Mouse (Mus musculus) hindbrain, embryonic 13.5 days (tissue): ENCODE data around the gene Lrrc49. TPM values are rescaled to one million over a fixed set of nuclear protein-coding genes. Genes with fewer than 3 reads are reported as not detected.
A peak's percentile ranks its signal among the peaks of the same experiment; 100 is the strongest.

Source experiments
- ATAC-seq: fragments of 200-750 bp; cut with Nextera tagmentation; 2 replicates; pipeline ENCODE4 v1.8.0; 2017; ENCODE audit warnings: moderate TSS enrichment; ENCODE audit not compliant: low FRiP score
- H3K27ac ChIP-seq: fragments of 300-500 bp; sonication (generic); 2 replicates; pipeline ENCODE4 v1.5.1; 2015; ENCODE audit warnings: inconsistent platforms, mild to moderate bottlenecking, moderate library complexity
- H3K27me3 ChIP-seq: fragments of 300-500 bp; sonication (generic); 2 replicates; pipeline ENCODE4 v1.6.1; 2015; ENCODE audit warnings: mild to moderate bottlenecking, inconsistent platforms
- H3K36me3 ChIP-seq: fragments of 300-500 bp; sonication (generic); 2 replicates; pipeline ENCODE4 v1.6.1; 2015; ENCODE audit warnings: mild to moderate bottlenecking, inconsistent platforms
- H3K4me1 ChIP-seq: fragments of 300-500 bp; sonication (generic); replicated peaks from 2 replicates; pipeline ENCODE4 v1.6.1; 2015; ENCODE audit warnings: inconsistent platforms
- H3K4me2 ChIP-seq: fragments of 300-500 bp; sonication (generic); 2 replicates; pipeline ENCODE4 v1.6.1; 2015; ENCODE audit warnings: inconsistent platforms, mild to moderate bottlenecking, moderate library complexity
- H3K4me3 ChIP-seq: fragments of 300-500 bp; sonication (generic); 2 replicates; pipeline ENCODE4 v1.5.1; 2015; ENCODE audit warnings: mild to moderate bottlenecking, inconsistent platforms
- H3K9ac ChIP-seq: fragments of 300-500 bp; sonication (generic); 2 replicates; pipeline ENCODE4 v1.6.1; 2015; ENCODE audit warnings: mild to moderate bottlenecking, inconsistent platforms
- H3K9me3 ChIP-seq: fragments of 300-500 bp; sonication (generic); 2 replicates; pipeline ENCODE4 v1.6.1; 2016; ENCODE audit warnings: inconsistent platforms
- WGBS: fragments of 180-500 bp; shearing (Covaris S2); methylation state at CpG from one replicate; pipeline ENCODE4 v1.1.7; 2015; 5-methylcytosine and 5-hydroxymethylcytosine counted together
- polyA plus RNA-seq: library from polyadenylated mRNA; unstranded; fragments of >200 nt; fragmentation: Nextera tagmentation; extraction: Ambion mirVana; gene quantifications from 2 replicates; pipeline ENCODE4 v1.2.1, GENCODE M21; 2015

The Lrrc49 gene
- polyA plus RNA-seq = 67.9 and 70.0 TPM in 2 replicates

- H3K9me3 ChIP-seq = no peaks in the 10 kb centered on the region
- H3K27me3 ChIP-seq = no peaks in the 10 kb centered on the region
- H3K27ac ChIP-seq = peak within 1 kb of the TSS; percentile 99
- ATAC-seq = peak; percentile 96
- H3K4me1 ChIP-seq = peaks cover 26% of the 10 kb centered on the region
- H3K36me3 ChIP-seq = peaks cover 17% of the 10 kb centered on the region
- peak within 1 kb of the TSS; percentile 78 for H3K9ac ChIP-seq
- H3K4me2 ChIP-seq = peak within 1 kb of the TSS; percentile 63
- WGBS = under 1% methylated on average over 21 of the region's 21 CpGs
- H3K4me3 ChIP-seq = peak within 1 kb of the TSS; percentile 62
Observed at GRCm38 (mm10) chr9:60687891-60688324, at the start of gene Lrrc49. Gene Lrrc49, minus strand, starts transcription at chr9:60688158.

GRCm38 (mm10) chr9:60734321-60734720 is 46.4 kb upstream of the Lrrc49 start:
- Histone ChIP-seq H3K9me3 (no peaks in the 10 kb centered on the region), H3K36me3 (peaks cover 21% of the 10 kb centered on the region), H3K4me3 (no peak overlapping the region), H3K4me1 (no peaks in the 10 kb centered on the region), H3K4me2 (no peak overlapping the region), H3K27ac (no peak overlapping the region), H3K27me3 (no peaks in the 10 kb centered on the region), H3K9ac (no peak overlapping the region)
- WGBS = 92% methylated on average over 2 of the region's 2 CpGs
- ATAC-seq = no peak

- H3K4me3 ChIP-seq = no peak overlapping the region
- 93% methylated on average over 7 of the region's 7 CpGs for WGBS
- no peak for ATAC-seq
- H3K27ac ChIP-seq = no peak overlapping the region
- peaks cover 20% of the 10 kb centered on the region for H3K36me3 ChIP-seq
- no peaks in the 10 kb centered on the region for H3K27me3 ChIP-seq
- H3K9me3 ChIP-seq = no peaks in the 10 kb centered on the region
- H3K4me2 ChIP-seq = no peak overlapping the region
- H3K4me1 ChIP-seq = no peaks in the 10 kb centered on the region
- H3K9ac ChIP-seq = no peak overlapping the region
Observed at GRCm38 (mm10) chr9:60724968-60725367, 37.0 kb upstream of the Lrrc49 start.

GRCm38 (mm10) chr9:60719687-60720086 is 31.7 kb upstream of the Lrrc49 start:
- no peak for ATAC-seq
- peaks cover 6% of the 10 kb centered on the region for H3K4me1 ChIP-seq
- WGBS = 91% methylated on average over 3 of the region's 3 CpGs

GRCm38 (mm10) chr9:60718284-60718683 is 30.3 kb upstream of the Lrrc49 start:
- no peak overlapping the region for H3K4me3 ChIP-seq
- ATAC-seq = no peak
- H3K36me3 ChIP-seq = no peaks in the 10 kb centered on the region
- no peak overlapping the region for H3K4me2 ChIP-seq
- H3K9me3 ChIP-seq = no peaks in the 10 kb centered on the region
- peaks cover 21% of the 10 kb centered on the region for H3K4me1 ChIP-seq
- no peak overlapping the region for H3K27ac ChIP-seq
- H3K27me3 ChIP-seq = peaks cover 9% of the 10 kb centered on the region; the same call in 1 of the 2 replicates
- WGBS = 65% methylated on average over 3 of the region's 3 CpGs
- H3K9ac ChIP-seq = no peak overlapping the region

More at GRCm38 (mm10) chr9:60719687-60720086, 31.7 kb upstream of the Lrrc49 start:
- no peak overlapping the region for H3K4me2 ChIP-seq
- H3K9ac ChIP-seq = no peak overlapping the region
- no peak overlapping the region for H3K27ac ChIP-seq
- H3K4me3 ChIP-seq = no peak overlapping the region
- peaks cover 7% of the 10 kb centered on the region for H3K36me3 ChIP-seq
- peaks cover 5% of the 10 kb centered on the region; the same call in 1 of the 2 replicates for H3K27me3 ChIP-seq
- no peaks in the 10 kb centered on the region for H3K9me3 ChIP-seq

- no peak for ATAC-seq
- H3K27me3 ChIP-seq = peaks cover 12% of the 10 kb centered on the region; the same call in 1 of the 2 replicates
- no peak overlapping the region for H3K27ac ChIP-seq
- no peak overlapping the region for H3K4me2 ChIP-seq
- no peak overlapping the region for H3K4me3 ChIP-seq
- H3K36me3 ChIP-seq = no peaks in the 10 kb centered on the region
- WGBS = 60% methylated on average over 5 of the region's 5 CpGs
- no peaks in the 10 kb centered on the region for H3K9me3 ChIP-seq
- H3K9ac ChIP-seq = no peak overlapping the region
- H3K4me1 ChIP-seq = peaks cover 29% of the 10 kb centered on the region
Observed at GRCm38 (mm10) chr9:60715828-60716227, 27.9 kb upstream of the Lrrc49 start.

GRCm38 (mm10) chr9:60715271-60715670 is 27.3 kb upstream of the Lrrc49 start:
- H3K9ac ChIP-seq = no peak overlapping the region
- no peak for ATAC-seq
- WGBS = 91% methylated on average over 4 of the region's 4 CpGs
- peaks cover 29% of the 10 kb centered on the region for H3K4me1 ChIP-seq
- H3K36me3 ChIP-seq = no peaks in the 10 kb centered on the region
- H3K9me3 ChIP-seq = no peaks in the 10 kb centered on the region
- H3K4me3 ChIP-seq = no peak overlapping the region
- H3K27ac ChIP-seq = no peak overlapping the region
- peaks cover 12% of the 10 kb centered on the region; the same call in 1 of the 2 replicates for H3K27me3 ChIP-seq
- 0 out of 2 replicates have a peak overlapping the region, but pooled peaks have one; percentile 8 for H3K4me2 ChIP-seq

- no peaks in the 10 kb centered on the region for H3K36me3 ChIP-seq
- no peak for ATAC-seq
- peak overlapping the region; percentile 63; the same call in 1 of the 2 replicates for H3K4me3 ChIP-seq
- peak overlapping the region; percentile 85 for H3K4me2 ChIP-seq
- H3K27ac ChIP-seq = no peak overlapping the region
- WGBS = 79% methylated on average over 6 of the region's 6 CpGs
- peaks cover 12% of the 10 kb centered on the region; the same call in 1 of the 2 replicates for H3K27me3 ChIP-seq
- H3K9ac ChIP-seq = peak overlapping the region; percentile 85
- no peaks in the 10 kb centered on the region for H3K9me3 ChIP-seq
- H3K4me1 ChIP-seq = peaks cover 29% of the 10 kb centered on the region
Observed at GRCm38 (mm10) chr9:60714191-60714590, 26.2 kb upstream of the Lrrc49 start.

- 0 out of 2 replicates have a peak, but pooled peaks have one; percentile 5 for ATAC-seq
- no peak overlapping the region for H3K27ac ChIP-seq
- H3K4me1 ChIP-seq = peaks cover 29% of the 10 kb centered on the region
- H3K4me3 ChIP-seq = peak overlapping the region; percentile 63
- no peaks in the 10 kb centered on the region for H3K36me3 ChIP-seq
- H3K9ac ChIP-seq = peak overlapping the region; percentile 85
- peak overlapping the region; percentile 85 for H3K4me2 ChIP-seq
- 49% methylated on average over 4 of the region's 4 CpGs for WGBS
- H3K27me3 ChIP-seq = peaks cover 12% of the 10 kb centered on the region; the same call in 1 of the 2 replicates
- no peaks in the 10 kb centered on the region for H3K9me3 ChIP-seq
Observed at GRCm38 (mm10) chr9:60713616-60714015, 25.7 kb upstream of the Lrrc49 start.

- ATAC-seq = peak; percentile 68
Observed at GRCm38 (mm10) chr9:60712771-60713541, 25.0 kb upstream of the Lrrc49 start, which contains the start of gene Larp6. Gene Larp6, plus strand, starts transcription at chr9:60712989.

GRCm38 (mm10) chr9:60712011-60712410 is 24.1 kb upstream of the Lrrc49 start:
- peak overlapping the region; percentile 63; the same call in 1 of the 2 replicates for H3K4me3 ChIP-seq
- H3K27ac ChIP-seq = no peak overlapping the region
- peaks cover 12% of the 10 kb centered on the region; the same call in 1 of the 2 replicates for H3K27me3 ChIP-seq
- H3K36me3 ChIP-seq = no peaks in the 10 kb centered on the region
- H3K4me2 ChIP-seq = peak overlapping the region; percentile 85
- H3K9ac ChIP-seq = no peak overlapping the region
- peaks cover 29% of the 10 kb centered on the region for H3K4me1 ChIP-seq
- 85% methylated on average over 5 of the region's 5 CpGs for WGBS
- no peak for ATAC-seq
- no peaks in the 10 kb centered on the region for H3K9me3 ChIP-seq

More at GRCm38 (mm10) chr9:60712771-60713541, 25.0 kb upstream of the Lrrc49 start, which contains the start of gene Larp6:
- H3K9ac ChIP-seq = peak within 1 kb of the TSS; percentile 85
- under 1% methylated on average over 54 of the region's 66 CpGs for WGBS
- H3K4me1 ChIP-seq = peaks cover 29% of the 10 kb centered on the region
- peaks cover 12% of the 10 kb centered on the region; the same call in 1 of the 2 replicates for H3K27me3 ChIP-seq
- peak within 1 kb of the TSS; percentile 63 for H3K4me3 ChIP-seq
- no peaks in the 10 kb centered on the region for H3K36me3 ChIP-seq
- H3K27ac ChIP-seq = peak within 1 kb of the TSS; percentile 20; the same call in 1 of the 2 replicates
- H3K9me3 ChIP-seq = no peaks in the 10 kb centered on the region
- H3K4me2 ChIP-seq = peak within 1 kb of the TSS; percentile 85

GRCm38 (mm10) chr9:60709721-60710120 is 21.8 kb upstream of the Lrrc49 start:
- 84% methylated on average over 6 of the region's 6 CpGs for WGBS
- H3K9ac ChIP-seq = no peak overlapping the region
- peaks cover 8% of the 10 kb centered on the region; the same call in 1 of the 2 replicates for H3K27me3 ChIP-seq
- no peaks in the 10 kb centered on the region for H3K9me3 ChIP-seq
- no peak overlapping the region for H3K4me3 ChIP-seq
- no peak for ATAC-seq
- H3K36me3 ChIP-seq = no peaks in the 10 kb centered on the region
- peaks cover 23% of the 10 kb centered on the region for H3K4me1 ChIP-seq
- no peak overlapping the region for H3K27ac ChIP-seq
- no peak overlapping the region for H3K4me2 ChIP-seq
